Mouse (Mus musculus) limb, embryonic 14.5 days (tissue): ENCODE measurements around the gene Aprt. TPM values are rescaled to one million over a fixed set of nuclear protein-coding genes. Genes with fewer than 3 reads are reported as not detected.
A peak's percentile ranks its signal among the peaks of the same experiment; 100 is the strongest.

Experiments
- ATAC-seq: fragments of 200-750 bp; cut with Nextera tagmentation; 2 replicates; pipeline ENCODE4 v1.8.0; 2017; ENCODE audit warnings: low read depth, moderate number of reproducible peaks, moderate TSS enrichment; ENCODE audit not compliant: low FRiP score
- DNase-seq: peaks from one replicate; pipeline ENCODE4 v3.0.0-alpha.2; 2015; ENCODE audit warnings: low spot score
- H3K27ac ChIP-seq: fragments of 300-500 bp; sonication (generic); replicated peaks from 2 replicates; pipeline ENCODE4 v1.5.1; 2014; ENCODE audit warnings: low read depth, mild to moderate bottlenecking, low read length, moderate library complexity, mixed read lengths
- H3K27me3 ChIP-seq: fragments of 300-500 bp; sonication (generic); 2 replicates; pipeline ENCODE4 v1.6.1; 2014; ENCODE audit warnings: low read length, mixed read lengths; ENCODE audit not compliant: control insufficient read depth, insufficient read depth
- H3K36me3 ChIP-seq: fragments of 300-500 bp; sonication (generic); 2 replicates; pipeline ENCODE4 v1.6.1; 2014; ENCODE audit warnings: mild to moderate bottlenecking, low read length, moderate library complexity, mixed read lengths; ENCODE audit not compliant: control insufficient read depth, insufficient read depth
- H3K4me1 ChIP-seq: fragments of 300-500 bp; sonication (generic); 2 replicates; pipeline ENCODE4 v1.6.1; 2014; ENCODE audit warnings: antibody characterized with exemption, low read length, mixed read lengths; ENCODE audit not compliant: control insufficient read depth, insufficient read depth
- H3K4me2 ChIP-seq: fragments of 300-500 bp; sonication (generic); replicated peaks from 2 replicates; pipeline ENCODE4 v1.6.1; 2014; ENCODE audit warnings: low read depth, mild to moderate bottlenecking, low read length, moderate library complexity; ENCODE audit not compliant: severe bottlenecking
- H3K4me3 ChIP-seq: fragments of 300-500 bp; sonication (generic); replicated peaks from 2 replicates; pipeline ENCODE4 v1.5.1; 2014; ENCODE audit warnings: low read length
- H3K9ac ChIP-seq: fragments of 300-500 bp; sonication (generic); 2 replicates; pipeline ENCODE4 v1.6.1; 2014; ENCODE audit warnings: mild to moderate bottlenecking, low read depth, low read length, moderate library complexity; ENCODE audit not compliant: severe bottlenecking
- H3K9me3 ChIP-seq: fragments of 300-500 bp; sonication (generic); 2 replicates; pipeline ENCODE4 v1.6.1; 2016; ENCODE audit warnings: low read length; ENCODE audit not compliant: control insufficient read depth
- POLR2A ChIP-seq: fragments of 200-500 bp; IDR thresholded peaks from 2 replicates; pipeline ENCODE4 v1.8.0; 2012; ENCODE audit warnings: inconsistent platforms, mild to moderate bottlenecking, moderate library complexity, borderline replicate concordance; ENCODE audit not compliant: insufficient read depth, insufficient read length; ENCODE audit errors: extremely low read depth
- WGBS: fragments of 180-500 bp; shearing (Covaris S2); extraction: QIAGEN DNeasy Blood & Tissue Kit; methylation state at CpG from one replicate; pipeline ENCODE4 v1.1.7; 2014; 5-methylcytosine and 5-hydroxymethylcytosine counted together
- polyA plus RNA-seq, 2 experiments: library from polyadenylated mRNA; depleted of rRNA in 1 of 2; stranded (reverse) in 1 of 2; unstranded in 1 of 2; fragments of >200 nt; fragmentation: Nextera tagmentation in 1 of 2; extraction: Ambion mirVana in 1 of 2; gene quantifications; 2 replicates each; pipeline versions ENCODE4 v1.2.1 to v1.2.3; 2012 to 2014

Aprt gene
- polyA plus RNA-seq, 2 experiments: 199 to 348 TPM

- no peaks in the 10 kb centered on the region for H3K36me3 ChIP-seq
- H3K4me1 ChIP-seq: no peaks in the 10 kb centered on the region
- TF ChIP-seq POLR2A: no peak
- no peak overlapping the region for H3K9ac ChIP-seq
- DNase-seq: no peak
- no peaks in the 10 kb centered on the region for H3K9me3 ChIP-seq
- no peaks in the 10 kb centered on the region for H3K27me3 ChIP-seq
- no peak overlapping the region for H3K4me2 ChIP-seq
- H3K27ac ChIP-seq: no peak overlapping the region
- no peak for ATAC-seq
- no peak overlapping the region for H3K4me3 ChIP-seq
- 31% methylated on average over 1 of the region's 1 CpGs for WGBS
These were observed 27.9 kb upstream of the Aprt start for GRCm38 (mm10) chr8:122604640-122605039.

GRCm38 (mm10) chr8:122600666-122601065 is 24.0 kb upstream of the Aprt start:
- H3K36me3 ChIP-seq: no peaks in the 10 kb centered on the region; the same call in 1 of the 2 replicates
- DNase-seq (no peak), ATAC-seq (no peak)
- no peak for TF ChIP-seq POLR2A
- H3K27ac ChIP-seq: no peak overlapping the region
- no peak overlapping the region for H3K4me2 ChIP-seq
- no peaks in the 10 kb centered on the region for H3K27me3 ChIP-seq
- no peaks in the 10 kb centered on the region for H3K9me3 ChIP-seq
- 87% methylated on average over 9 of the region's 9 CpGs for WGBS
- H3K9ac ChIP-seq: no peak overlapping the region
- no peaks in the 10 kb centered on the region for H3K4me1 ChIP-seq
- H3K4me3 ChIP-seq: no peak overlapping the region

GRCm38 (mm10) chr8:122596031-122596430 is 19.3 kb upstream of the Aprt start:
- no peak overlapping the region for H3K9ac ChIP-seq
- 53% methylated on average over 4 of the region's 4 CpGs for WGBS
- no peak for ATAC-seq

GRCm38 (mm10) chr8:122593783-122594507 is 17.2 kb upstream of the Aprt start:
- Histone ChIP-seq H3K27ac (no peak overlapping the region), H3K36me3 (peaks cover 4% of the 10 kb centered on the region; the same call in 1 of the 2 replicates), H3K4me1 (no peaks in the 10 kb centered on the region), H3K9me3 (no peaks in the 10 kb centered on the region), H3K4me3 (no peak overlapping the region), H3K4me2 (no peak overlapping the region), H3K27me3 (no peaks in the 10 kb centered on the region), H3K9ac (peak overlapping the region; percentile 16; the same call in 1 of the 2 replicates)
- 74% methylated on average over 19 of the region's 19 CpGs for WGBS
- DNase-seq: no peak
- no peak for ATAC-seq
- TF ChIP-seq POLR2A: no peak

More at GRCm38 (mm10) chr8:122596031-122596430, 19.3 kb upstream of the Aprt start:
- no peak overlapping the region for H3K4me3 ChIP-seq
- H3K27ac ChIP-seq: no peak overlapping the region
- no peaks in the 10 kb centered on the region for H3K27me3 ChIP-seq
- H3K4me2 ChIP-seq: no peak overlapping the region
- no peak for TF ChIP-seq POLR2A
- H3K4me1 ChIP-seq: no peaks in the 10 kb centered on the region
- no peak for DNase-seq
- H3K36me3 ChIP-seq: peaks cover 4% of the 10 kb centered on the region; the same call in 1 of the 2 replicates
- H3K9me3 ChIP-seq: no peaks in the 10 kb centered on the region

- H3K4me1 ChIP-seq: no peaks in the 10 kb centered on the region
- peaks cover 4% of the 10 kb centered on the region; the same call in 1 of the 2 replicates for H3K36me3 ChIP-seq
- no peak overlapping the region for H3K4me2 ChIP-seq
- H3K27ac ChIP-seq: no peak overlapping the region
- H3K27me3 ChIP-seq: no peaks in the 10 kb centered on the region
- H3K4me3 ChIP-seq: no peak overlapping the region
- H3K9me3 ChIP-seq: no peaks in the 10 kb centered on the region
- ATAC-seq (no peak), DNase-seq (no peak)
- WGBS: 50% methylated on average over 12 of the region's 12 CpGs
- TF ChIP-seq POLR2A: no peak
- H3K9ac ChIP-seq: peak overlapping the region; percentile 16; the same call in 1 of the 2 replicates
These were observed 16.5 kb upstream of the Aprt start for GRCm38 (mm10) chr8:122593240-122593639.
